Mouse (Mus musculus): ENCODE measurements around the gene Astl.

- TF ChIP-seq EP300 (IDR thresholded peaks at IDR 0.05; ENCODE audit: low read depth) = no peak
- TF ChIP-seq CTCF (IDR thresholded peaks at IDR 0.05; ENCODE audit: low read depth) = no peak
These were observed 25.3 kb downstream of the Astl start for GRCm38 (mm10) chr2:127363696-127364095.
